Mouse (Mus musculus) intestine, postnatal 0 days (tissue): Measurements from ENCODE around the gene Arhgef3. TPM values are rescaled to one million over a fixed set of nuclear protein-coding genes. Genes with fewer than 3 reads are reported as not detected.

Experiments used
- ATAC-seq: fragments of 200-750 bp; cut with Nextera tagmentation; 2 replicates; pipeline ENCODE4 v1.8.0; 2017; ENCODE audit warnings: mild to moderate bottlenecking, moderate TSS enrichment, moderate library complexity
- H3K27ac ChIP-seq: fragments of 300-500 bp; sonication (generic); 2 replicates; pipeline ENCODE4 v1.5.1; 2014; ENCODE audit warnings: mild to moderate bottlenecking, low read depth, low read length, moderate library complexity
- H3K27me3 ChIP-seq: fragments of 300-500 bp; sonication (generic); replicated peaks from 2 replicates; pipeline ENCODE4 v1.6.1; 2014; ENCODE audit warnings: low read length, mixed read lengths; ENCODE audit not compliant: control insufficient read depth, insufficient read depth
- H3K36me3 ChIP-seq: fragments of 300-500 bp; sonication (generic); 2 replicates; pipeline ENCODE4 v1.6.1; 2014; ENCODE audit warnings: mild to moderate bottlenecking, moderate library complexity; ENCODE audit not compliant: control insufficient read depth, insufficient read depth
- H3K4me1 ChIP-seq: fragments of 300-500 bp; sonication (generic); replicated peaks from 2 replicates; pipeline ENCODE4 v1.6.1; 2014; ENCODE audit warnings: antibody characterized with exemption, low read length, mixed read lengths; ENCODE audit not compliant: control insufficient read depth, insufficient read depth
- H3K4me2 ChIP-seq: fragments of 300-500 bp; sonication (generic); replicated peaks from 2 replicates; pipeline ENCODE4 v1.6.1; 2014; ENCODE audit warnings: low read depth, mild to moderate bottlenecking, moderate library complexity
- H3K4me3 ChIP-seq: fragments of 300-500 bp; sonication (generic); 2 replicates; pipeline ENCODE4 v1.5.1; 2014; ENCODE audit warnings: low read depth, low read length
- H3K9ac ChIP-seq: fragments of 300-500 bp; sonication (generic); 2 replicates; pipeline ENCODE4 v1.6.1; 2014; ENCODE audit warnings: mild to moderate bottlenecking, low read depth, low read length
- H3K9me3 ChIP-seq: fragments of 300-500 bp; sonication (generic); 2 replicates; pipeline ENCODE4 v1.6.1; 2016; ENCODE audit warnings: mixed run types; ENCODE audit not compliant: control insufficient read depth
- CTCF ChIP-seq: sonication (generic); IDR thresholded peaks from 2 replicates; pipeline ENCODE4 v1.5.1; 2016; ENCODE audit warnings: low read depth, mild to moderate bottlenecking, control low read depth, antibody characterized with exemption, moderate library complexity
- WGBS: fragments of 180-500 bp; shearing (Covaris S2); extraction: QIAGEN DNeasy Blood & Tissue Kit; methylation state at CpG from one replicate; pipeline ENCODE4 v1.1.7; 2014; 5-methylcytosine and 5-hydroxymethylcytosine counted together
- polyA plus RNA-seq: library from polyadenylated mRNA; unstranded; fragments of >200 nt; fragmentation: Nextera tagmentation; extraction: Ambion mirVana; gene quantifications from 2 replicates; pipeline ENCODE4 v1.2.1, GENCODE M21; 2015

Arhgef3 gene
- polyA plus RNA-seq, 1 experiment from 2014 or later, result 12.2 TPM

DNA sequence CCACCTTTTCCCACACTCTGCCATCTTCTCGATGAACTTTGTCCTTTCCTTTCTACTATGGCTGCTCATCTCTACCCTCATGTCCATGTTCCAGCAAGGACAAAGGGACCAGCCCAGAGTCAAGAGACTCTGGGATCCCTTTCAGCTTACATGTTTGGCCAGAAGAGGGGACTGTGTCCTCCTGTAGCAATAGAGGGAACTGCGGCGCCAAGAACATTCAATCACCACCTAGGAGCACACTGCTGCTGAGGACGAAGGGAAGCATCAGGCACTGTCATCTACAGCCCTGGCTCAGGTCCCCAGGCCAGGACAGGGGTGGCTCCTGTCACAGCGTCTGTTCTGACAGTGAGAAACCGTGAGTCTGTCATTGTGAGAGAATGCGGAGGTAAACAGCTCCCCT is 65.1 kb downstream of the Arhgef3 start:
- no peak overlapping the region for H3K4me3 ChIP-seq

DNA sequence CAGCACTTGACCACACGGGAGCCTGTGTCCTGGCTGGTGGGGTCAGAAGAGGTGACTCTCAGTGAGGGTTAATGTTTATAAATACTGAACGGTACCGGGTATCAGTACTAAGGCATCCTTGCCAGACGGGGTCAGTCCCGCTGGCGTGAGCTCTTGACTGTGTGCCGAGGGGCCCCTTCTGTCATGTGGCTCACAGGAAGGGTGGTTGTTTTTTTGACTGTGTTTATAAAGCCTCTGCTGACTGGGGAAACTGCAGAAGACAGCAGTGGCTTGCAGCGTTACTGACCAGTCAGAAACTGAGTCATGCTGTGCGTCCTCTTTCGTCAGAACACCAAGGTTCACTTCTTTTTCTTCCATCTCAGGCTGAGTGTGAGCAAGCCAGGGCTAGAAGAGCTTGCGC is 67.4 kb downstream of the Arhgef3 start:
- Histone ChIP-seq H3K27ac (peak overlapping the region; percentile 8; the same call in 1 of the 2 replicates), H3K9me3 (no peaks in the 10 kb centered on the region), H3K4me3 (no peak overlapping the region), H3K36me3 (no peaks in the 10 kb centered on the region), H3K4me1 (0 out of 2 replicates have a peak, but pooled peaks cover 4% of the 10 kb centered on the region), H3K4me2 (no peak overlapping the region), H3K27me3 (no peaks in the 10 kb centered on the region), H3K9ac (no peak overlapping the region)
- ATAC-seq, result no peak
- TF ChIP-seq CTCF, result no peak
- WGBS, result 40% methylated on average over 11 of the region's 11 CpGs

More for the DNA sequence above, 65.1 kb downstream of the Arhgef3 start:
- 81% methylated on average over 7 of the region's 7 CpGs for WGBS
- ATAC-seq, result no peak
- no peaks in the 10 kb centered on the region for H3K27me3 ChIP-seq
- no peak for TF ChIP-seq CTCF
- H3K9me3 ChIP-seq, result no peaks in the 10 kb centered on the region
- 0 out of 2 replicates have a peak, but pooled peaks cover 4% of the 10 kb centered on the region for H3K4me1 ChIP-seq
- H3K27ac ChIP-seq, result no peak overlapping the region
- H3K9ac ChIP-seq, result no peak overlapping the region
- no peak overlapping the region for H3K4me2 ChIP-seq
- H3K36me3 ChIP-seq, result no peaks in the 10 kb centered on the region

DNA sequence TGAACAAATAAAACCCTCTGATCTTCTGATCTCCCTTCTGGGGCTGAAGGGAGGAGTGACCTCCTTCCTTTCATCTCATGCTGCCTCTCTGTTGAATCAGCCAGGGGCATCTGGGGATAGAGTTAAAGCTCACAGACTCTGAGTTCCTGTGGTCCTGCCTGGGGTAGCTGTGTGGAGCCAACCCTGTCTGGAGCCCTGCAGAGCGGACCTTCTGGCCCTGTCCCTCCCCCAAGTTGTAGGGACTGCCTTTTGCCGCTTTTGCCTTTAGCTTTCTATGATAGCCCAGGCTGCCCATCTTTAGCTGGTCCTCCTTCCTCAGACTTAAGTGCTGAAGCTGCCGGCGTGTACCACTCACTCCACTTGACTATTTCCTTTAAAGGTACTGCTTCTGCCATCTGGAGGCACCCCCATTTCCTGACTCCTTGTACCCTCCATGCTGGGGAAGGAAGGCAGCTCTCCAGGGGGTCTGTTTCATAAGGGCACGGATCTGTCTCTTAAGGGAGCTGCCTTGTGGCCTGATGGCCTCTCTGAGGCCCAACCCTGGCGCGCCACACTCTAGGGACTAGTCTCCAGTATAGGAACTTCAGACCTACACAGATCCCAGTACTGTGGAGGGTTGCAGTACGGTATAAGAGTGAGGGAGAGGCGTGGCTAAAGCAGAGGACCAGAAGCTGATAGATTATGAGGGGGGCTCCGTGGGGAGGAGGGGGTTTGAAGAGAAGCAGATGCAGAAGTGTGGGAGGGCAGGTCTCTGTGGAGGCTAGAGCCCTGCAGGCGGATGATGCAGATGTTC is 68.1 kb downstream of the Arhgef3 start:
- Histone ChIP-seq H3K9me3 (no peaks in the 10 kb centered on the region), H3K9ac (no peak overlapping the region), H3K4me3 (no peak overlapping the region), H3K4me1 (0 out of 2 replicates have a peak, but pooled peaks cover 4% of the 10 kb centered on the region), H3K4me2 (no peak overlapping the region), H3K27ac (peak overlapping the region; percentile 8; the same call in 1 of the 2 replicates), H3K27me3 (no peaks in the 10 kb centered on the region), H3K36me3 (no peaks in the 10 kb centered on the region)
- ATAC-seq, result no peak
- TF ChIP-seq CTCF, result no peak
- 55% methylated on average over 11 of the region's 11 CpGs for WGBS

DNA sequence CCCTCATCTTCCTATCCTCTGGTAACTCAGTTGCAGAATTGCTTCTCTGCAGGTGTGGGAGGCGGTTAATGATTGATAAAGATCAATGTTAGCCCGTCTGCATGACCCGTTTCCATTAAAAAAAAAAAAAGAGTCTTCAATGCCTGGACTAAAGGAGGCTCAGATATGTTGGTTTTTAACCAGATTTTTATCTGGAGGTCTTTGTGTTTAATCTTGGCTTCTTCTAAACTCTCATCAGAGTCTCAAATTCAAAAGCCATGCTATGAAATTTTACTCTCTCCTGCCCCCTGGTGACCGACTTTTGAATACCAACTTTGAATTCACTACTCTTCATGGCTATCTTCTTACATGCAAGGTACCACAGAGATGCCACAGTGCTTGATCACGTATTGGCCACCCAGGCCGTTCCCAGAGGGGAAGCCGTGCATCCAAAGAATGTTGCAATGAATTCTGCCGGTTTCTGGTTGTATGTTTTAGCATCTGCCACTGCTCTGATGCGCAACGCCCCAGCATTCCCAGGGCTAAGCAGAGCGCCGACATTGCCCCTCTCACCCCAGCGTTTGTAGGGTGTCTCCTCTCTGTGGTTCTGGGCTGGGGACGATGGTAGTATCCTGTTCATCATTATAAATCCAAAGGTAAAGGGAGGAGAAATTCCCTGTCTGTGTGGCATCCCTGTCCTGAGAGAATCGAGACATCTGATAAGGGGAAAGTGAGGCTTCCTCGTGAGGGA is 69.0 kb downstream of the Arhgef3 start:
- peak; percentile 73 for TF ChIP-seq CTCF
- H3K4me1 ChIP-seq, result 0 out of 2 replicates have a peak, but pooled peaks cover 4% of the 10 kb centered on the region
- H3K9ac ChIP-seq, result no peak overlapping the region
- H3K4me2 ChIP-seq, result no peak overlapping the region
- ATAC-seq, result no peak
- H3K9me3 ChIP-seq, result no peaks in the 10 kb centered on the region
- no peak overlapping the region for H3K4me3 ChIP-seq
- 54% methylated on average over 16 of the region's 16 CpGs for WGBS
- no peaks in the 10 kb centered on the region for H3K36me3 ChIP-seq
- H3K27me3 ChIP-seq, result no peaks in the 10 kb centered on the region
- no peak overlapping the region for H3K27ac ChIP-seq

DNA sequence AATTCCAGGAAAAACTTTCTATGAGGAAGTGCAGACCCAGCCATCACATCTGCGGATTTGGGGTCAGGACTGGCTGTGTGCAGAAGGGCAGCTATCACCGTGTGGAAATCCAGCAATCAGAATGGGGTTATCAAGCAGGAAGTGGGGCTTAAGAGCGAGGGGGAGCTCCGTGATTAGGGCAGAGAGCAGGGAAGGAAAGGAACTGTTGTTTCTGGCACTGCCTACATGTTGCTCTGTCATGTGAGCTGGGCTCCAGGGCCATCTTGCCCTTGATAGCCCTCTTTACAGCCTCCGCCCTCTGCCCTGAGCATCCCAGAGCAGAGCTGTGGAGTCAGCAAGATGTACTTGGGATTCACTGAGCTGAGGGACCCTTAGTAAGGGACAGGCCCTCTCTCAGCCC is 71.2 kb downstream of the Arhgef3 start:
- WGBS, result 50% methylated on average over 5 of the region's 5 CpGs

DNA sequence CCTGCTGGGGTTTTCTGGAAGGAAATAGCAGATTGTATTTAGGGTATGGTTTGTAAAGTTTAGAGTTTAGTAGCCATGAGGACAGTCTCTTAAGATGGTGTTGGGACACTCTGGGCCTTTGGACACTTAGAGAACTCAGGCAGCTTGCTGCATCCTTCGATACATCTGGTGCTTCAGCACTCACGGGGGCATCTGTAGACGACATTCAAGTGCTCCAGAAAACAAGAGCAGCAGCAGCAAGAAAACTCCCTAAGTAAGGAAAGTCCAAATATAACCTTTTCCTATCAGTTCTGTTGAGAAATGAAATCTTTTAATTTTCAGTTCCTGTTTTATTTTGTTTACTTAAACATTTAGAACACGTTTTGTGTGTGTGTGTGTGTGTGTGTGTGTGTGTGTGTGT is 71.9 kb downstream of the Arhgef3 start:
- Histone ChIP-seq H3K9me3 (no peaks in the 10 kb centered on the region), H3K27ac (no peak overlapping the region), H3K4me1 (0 out of 2 replicates have a peak, but pooled peaks cover 4% of the 10 kb centered on the region), H3K27me3 (no peaks in the 10 kb centered on the region), H3K4me2 (no peak overlapping the region), H3K9ac (no peak overlapping the region), H3K4me3 (no peak overlapping the region), H3K36me3 (no peaks in the 10 kb centered on the region)
- WGBS, result 68% methylated on average over 4 of the region's 4 CpGs
- ATAC-seq, result no peak
- TF ChIP-seq CTCF, result no peak

More for the DNA sequence above, 71.2 kb downstream of the Arhgef3 start:
- H3K9ac ChIP-seq, result no peak overlapping the region
- no peaks in the 10 kb centered on the region for H3K9me3 ChIP-seq
- no peak overlapping the region for H3K4me3 ChIP-seq
- ATAC-seq, result no peak
- TF ChIP-seq CTCF, result no peak
- H3K4me2 ChIP-seq, result no peak overlapping the region
- 0 out of 2 replicates have a peak, but pooled peaks cover 4% of the 10 kb centered on the region for H3K4me1 ChIP-seq
- no peaks in the 10 kb centered on the region for H3K36me3 ChIP-seq
- no peak overlapping the region for H3K27ac ChIP-seq
- no peaks in the 10 kb centered on the region for H3K27me3 ChIP-seq
